Mouse (Mus musculus) liver, adult 2 months (tissue): ENCODE data around the gene Cox17. TPM values are rescaled to one million over a fixed set of nuclear protein-coding genes. Genes with fewer than 3 reads are reported as not detected.

Source experiments
- DNase-seq: peaks from one replicate; pipeline ENCODE4 v3.0.0-alpha.2; 2011; ENCODE audit warnings: low read depth, low spot score; ENCODE audit errors: extremely low read depth
- H3K27ac ChIP-seq: fragments of 200-500 bp; replicated peaks from 2 replicates; pipeline ENCODE4 v1.5.1; 2012; ENCODE audit warnings: low read depth, mild to moderate bottlenecking, control low read depth, inconsistent platforms, low read length; ENCODE audit not compliant: insufficient read depth
- H3K27me3 ChIP-seq: fragments of 200-500 bp; 2 replicates; pipeline ENCODE4 v1.6.1; 2012; ENCODE audit warnings: mild to moderate bottlenecking, moderate library complexity, low read length, inconsistent platforms; ENCODE audit not compliant: control insufficient read depth, insufficient read depth
- H3K36me3 ChIP-seq: fragments of 200-500 bp; 2 replicates; pipeline ENCODE4 v1.6.1; 2012; ENCODE audit warnings: low read length, inconsistent platforms; ENCODE audit not compliant: control insufficient read depth, insufficient read depth
- H3K4me1 ChIP-seq: fragments of 200-500 bp; 2 replicates; pipeline ENCODE4 v1.6.1; 2011; ENCODE audit warnings: low read length; ENCODE audit not compliant: control insufficient read depth, insufficient read depth
- H3K4me3 ChIP-seq: fragments of 200-500 bp; 2 replicates; pipeline ENCODE4 v1.5.1; 2011; ENCODE audit warnings: low read depth, mild to moderate bottlenecking, control low read depth, low read length, moderate library complexity; ENCODE audit not compliant: insufficient read depth
- H3K79me2 ChIP-seq: fragments of 200-500 bp; 2 replicates; pipeline ENCODE4 v1.6.1; 2012; ENCODE audit warnings: inconsistent platforms, mild to moderate bottlenecking, low read length, moderate library complexity; ENCODE audit not compliant: control insufficient read depth, insufficient read depth
- H3K9ac ChIP-seq: fragments of 200-500 bp; 2 replicates; pipeline ENCODE4 v1.6.1; 2012; ENCODE audit warnings: low read depth, mild to moderate bottlenecking, control low read depth, inconsistent platforms, low read length
- CTCF ChIP-seq: fragments of 200-500 bp; IDR thresholded peaks from 2 replicates; pipeline ENCODE4 v1.5.1; 2011; ENCODE audit warnings: low read depth, low read length, control low read depth
- POLR2A ChIP-seq: fragments of 200-500 bp; IDR thresholded peaks from 2 replicates; pipeline ENCODE4 v1.6.1; 2011; ENCODE audit warnings: low read length, control low read depth; ENCODE audit not compliant: insufficient read depth; ENCODE audit errors: extremely low read depth
- WGBS: fragments of 180-500 bp; shearing (Covaris S2); methylation state at CpG from one replicate; pipeline ENCODE4 v1.1.7; 2018; 5-methylcytosine and 5-hydroxymethylcytosine counted together
- polyA plus RNA-seq: library from polyadenylated mRNA; depleted of rRNA; stranded (reverse); fragments of >200 nt; gene quantifications from 2 replicates; pipeline ENCODE4 v1.2.3, GENCODE M21; 2012
- total RNA-seq: library from RNA; depleted of rRNA; stranded (reverse); fragments of >200 nt; gene quantifications from 2 replicates; pipeline ENCODE4 v1.2.3, GENCODE M21; 2014

Cox17 gene
- total and polyA plus RNA-seq, 2 experiments: 39.4 to 69.9 TPM

DNA sequence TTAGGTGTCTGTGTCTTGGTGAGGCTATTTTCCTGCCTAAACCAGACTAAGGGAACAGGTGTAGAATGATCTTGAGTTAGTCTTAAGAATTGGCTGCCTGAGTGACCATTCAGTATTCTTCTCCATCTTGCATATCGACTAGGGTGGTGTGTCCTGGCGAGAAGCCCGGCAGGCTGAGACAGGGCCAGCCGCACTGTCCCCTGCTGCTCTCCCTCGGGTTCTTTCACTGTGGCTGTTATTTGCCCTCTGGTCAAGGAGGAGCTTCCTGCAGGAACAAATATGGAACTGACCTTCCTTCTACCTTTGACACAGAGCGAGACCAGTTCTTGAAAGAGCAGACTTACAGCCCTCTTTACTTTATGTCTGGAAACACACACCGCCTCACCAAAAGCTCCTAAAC is 5.2 kb downstream of the Cox17 start:
- Histone ChIP-seq H3K4me1 (peaks cover 4% of the 10 kb centered on the region; the same call in 1 of the 2 replicates), H3K27ac (no peak overlapping the region), H3K36me3 (peaks cover 21% of the 10 kb centered on the region), H3K9ac (no peak overlapping the region), H3K4me3 (no peak overlapping the region), H3K27me3 (no peaks in the 10 kb centered on the region), H3K79me2 (no peaks in the 10 kb centered on the region)
- WGBS: 50% methylated on average over 7 of the region's 7 CpGs
- no peak for TF ChIP-seq POLR2A
- no peak for TF ChIP-seq CTCF
- DNase-seq: no peak

DNA sequence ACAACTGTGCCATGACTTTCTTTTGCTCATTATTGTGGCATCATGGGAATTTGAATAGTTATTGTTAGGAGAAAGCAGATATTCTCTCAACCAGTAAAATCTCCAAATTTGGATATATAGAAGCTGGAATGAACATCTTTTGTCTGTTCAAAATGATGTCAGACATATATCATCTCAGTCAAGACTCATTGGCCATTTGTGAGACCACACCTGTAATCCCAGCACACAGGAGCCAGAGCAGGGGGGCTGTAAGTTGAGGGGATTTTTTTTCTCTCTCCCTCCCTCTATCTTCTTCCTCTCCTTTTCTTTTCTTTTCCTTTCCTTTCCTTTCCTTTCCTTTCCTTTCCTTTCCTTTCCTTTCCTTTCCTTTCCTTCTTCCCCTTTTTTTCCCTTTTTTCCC is 6.1 kb downstream of the Cox17 start:
- Histone ChIP-seq H3K79me2 (no peaks in the 10 kb centered on the region), H3K27ac (no peak overlapping the region), H3K4me3 (no peak overlapping the region), H3K4me1 (0 out of 2 replicates have a peak, but pooled peaks cover under 1% of the 10 kb centered on the region), H3K36me3 (peaks cover 21% of the 10 kb centered on the region), H3K27me3 (no peaks in the 10 kb centered on the region), H3K9ac (no peak overlapping the region)
- TF ChIP-seq POLR2A (no peak), CTCF (no peak)
- no peak for DNase-seq

DNA sequence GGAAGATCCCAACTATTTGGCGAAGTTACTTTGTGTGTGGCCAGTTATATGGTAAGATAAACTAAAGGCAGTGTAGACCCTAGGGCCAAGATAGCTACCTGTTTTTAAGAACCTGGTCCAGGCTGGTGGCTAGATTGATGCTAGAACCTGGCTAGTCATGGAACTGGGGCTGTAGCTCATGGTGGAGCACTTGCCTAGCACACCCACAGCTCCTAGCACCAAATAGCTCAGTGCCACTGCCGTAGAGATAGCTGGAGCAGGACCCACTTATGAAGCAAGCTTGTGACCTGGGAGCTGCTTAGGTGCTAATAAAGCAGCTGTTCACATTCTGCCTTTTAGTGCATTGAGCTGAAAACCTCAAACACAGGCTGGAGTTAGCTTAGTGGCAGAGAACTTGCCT is 6.9 kb downstream of the Cox17 start:
- DNase-seq: no peak
- Histone ChIP-seq H3K4me1 (no peaks in the 10 kb centered on the region), H3K4me3 (no peak overlapping the region), H3K27ac (no peak overlapping the region), H3K27me3 (no peaks in the 10 kb centered on the region), H3K9ac (no peak overlapping the region), H3K79me2 (no peaks in the 10 kb centered on the region), H3K36me3 (peaks cover 21% of the 10 kb centered on the region)
- TF ChIP-seq POLR2A (no peak), CTCF (no peak)
- WGBS: 98% methylated on average over 2 of the region's 2 CpGs

DNA sequence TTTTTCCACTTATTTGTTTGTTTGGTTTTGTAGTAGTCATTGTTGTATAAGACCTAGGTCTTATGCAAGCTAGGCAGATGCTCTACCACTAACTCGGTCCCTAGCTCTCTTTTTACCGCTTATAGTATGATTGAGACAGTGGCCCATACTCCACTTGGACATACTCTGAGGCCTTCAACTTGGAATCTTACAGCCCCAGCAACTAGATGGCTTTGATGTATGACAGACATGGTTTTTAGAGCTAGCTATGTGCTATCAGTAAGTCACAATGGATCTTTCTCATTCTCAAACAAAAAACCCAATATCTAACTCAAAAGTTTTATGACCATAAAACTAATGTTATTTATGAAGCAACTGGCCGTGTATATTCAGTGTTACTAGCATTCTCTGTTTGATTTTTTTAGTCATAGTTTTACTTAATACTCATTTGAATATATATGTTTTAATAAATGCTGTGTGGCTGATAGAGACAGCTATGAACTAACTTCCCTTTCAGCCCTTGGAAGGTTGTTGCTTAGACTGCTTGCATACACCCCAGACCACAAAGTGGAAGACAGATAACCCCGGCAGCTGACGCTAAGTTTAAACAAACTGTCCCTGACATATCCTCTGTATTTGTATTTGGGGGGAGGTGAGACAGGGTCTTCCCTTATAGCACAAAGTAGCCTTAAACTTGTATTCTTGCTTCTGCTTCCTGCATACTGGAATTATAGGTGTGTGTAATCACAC is 7.6 kb downstream of the Cox17 start:
- H3K27ac ChIP-seq: no peak overlapping the region
- DNase-seq: no peak

DNA sequence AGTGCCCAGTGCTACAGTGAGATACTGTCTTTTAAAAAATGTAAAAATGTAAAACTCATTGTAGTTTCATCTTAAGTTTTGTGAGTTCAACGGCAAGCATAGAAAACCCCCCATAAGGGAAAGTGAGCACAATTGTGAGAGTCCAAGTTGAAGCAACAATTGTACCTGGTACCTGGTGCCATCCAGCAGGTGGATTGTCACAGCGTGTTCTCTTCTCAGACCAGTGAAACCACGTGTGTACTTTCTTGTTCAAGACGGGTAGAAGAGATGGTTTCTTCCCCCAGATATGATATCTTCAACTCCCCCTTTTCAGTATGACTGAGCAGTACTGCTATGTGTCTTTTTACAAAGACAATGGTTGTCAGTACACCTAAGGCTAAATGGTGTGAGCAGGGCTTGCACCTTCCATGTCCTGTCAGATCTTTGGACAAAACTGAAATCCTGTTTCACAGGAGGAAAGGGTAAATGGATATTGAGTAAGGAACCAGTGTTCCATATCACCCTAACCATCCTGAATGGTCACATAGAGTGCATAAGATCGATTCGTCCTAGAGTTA is 11.5 kb downstream of the Cox17 start:
- Histone ChIP-seq H3K27me3 (no peaks in the 10 kb centered on the region), H3K4me1 (no peaks in the 10 kb centered on the region), H3K27ac (no peak overlapping the region), H3K4me3 (no peak overlapping the region), H3K36me3 (peaks cover 2% of the 10 kb centered on the region; the same call in 1 of the 2 replicates), H3K79me2 (no peaks in the 10 kb centered on the region), H3K9ac (no peak overlapping the region)
- no peak for DNase-seq
- 92% methylated on average over 6 of the region's 6 CpGs for WGBS
- no peak for TF ChIP-seq POLR2A
- no peak for TF ChIP-seq CTCF

More for the DNA sequence above, 7.6 kb downstream of the Cox17 start:
- no peak overlapping the region for H3K4me3 ChIP-seq
- H3K79me2 ChIP-seq: no peaks in the 10 kb centered on the region
- TF ChIP-seq CTCF: no peak
- no peak for TF ChIP-seq POLR2A
- no peaks in the 10 kb centered on the region for H3K27me3 ChIP-seq
- no peaks in the 10 kb centered on the region for H3K4me1 ChIP-seq
- H3K9ac ChIP-seq: no peak overlapping the region
- 80% methylated on average over 5 of the region's 5 CpGs for WGBS
- peaks cover 18% of the 10 kb centered on the region for H3K36me3 ChIP-seq

DNA sequence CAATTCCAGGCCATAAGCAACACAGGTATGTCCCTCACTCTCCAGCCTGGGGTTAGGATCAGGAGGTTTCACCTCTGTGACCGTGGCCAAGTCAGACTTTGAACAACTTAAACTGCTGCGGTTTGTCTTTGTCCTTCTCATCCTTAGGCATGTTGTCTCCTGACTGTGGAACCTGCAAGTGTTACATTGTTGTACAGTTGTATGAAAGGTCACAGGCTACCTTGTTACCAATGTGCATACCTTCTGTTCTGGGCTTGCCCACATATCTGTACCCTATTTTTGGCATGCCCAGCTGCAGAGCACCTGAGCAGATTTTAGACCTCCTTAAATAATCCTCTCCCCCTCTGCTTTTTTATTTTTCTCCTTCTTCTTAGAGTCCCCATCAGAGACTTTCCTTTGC is 12.4 kb downstream of the Cox17 start:
- Histone ChIP-seq H3K27me3 (no peaks in the 10 kb centered on the region), H3K36me3 (0 out of 2 replicates have a peak, but pooled peaks cover 2% of the 10 kb centered on the region), H3K79me2 (no peaks in the 10 kb centered on the region), H3K27ac (no peak overlapping the region), H3K4me3 (no peak overlapping the region), H3K9ac (no peak overlapping the region), H3K4me1 (no peaks in the 10 kb centered on the region)
- no peak for DNase-seq
- TF ChIP-seq POLR2A (no peak), CTCF (no peak)
- 90% methylated on average over 2 of the region's 2 CpGs for WGBS
